Mouse (Mus musculus) midbrain, embryonic 11.5 days (tissue): ENCODE data around the gene Lifr. TPM values are rescaled to one million over a fixed set of nuclear protein-coding genes. Genes with fewer than 3 reads are reported as not detected.

Source experiments
- ATAC-seq: fragments of 200-750 bp; cut with Nextera tagmentation; 2 replicates; pipeline ENCODE4 v1.8.0; 2017; ENCODE audit warnings: moderate TSS enrichment, moderate library complexity; ENCODE audit not compliant: low FRiP score
- DNase-seq: peaks from one replicate; pipeline ENCODE4 v3.0.0; 2015; ENCODE audit warnings: low spot score; ENCODE audit errors: missing footprints
- H3K27ac ChIP-seq: fragments of 300-500 bp; sonication (generic); 2 replicates; pipeline ENCODE4 v1.5.1; 2014; ENCODE audit warnings: low read depth, low read length
- H3K27me3 ChIP-seq: fragments of 300-500 bp; sonication (generic); 2 replicates; pipeline ENCODE4 v1.6.1; 2014; ENCODE audit warnings: mild to moderate bottlenecking, low read length, moderate library complexity, mixed read lengths; ENCODE audit not compliant: control insufficient read depth, insufficient read depth
- H3K36me3 ChIP-seq: fragments of 300-500 bp; sonication (generic); 2 replicates; pipeline ENCODE4 v1.6.1; 2014; ENCODE audit warnings: mild to moderate bottlenecking, low read length, moderate library complexity, mixed read lengths; ENCODE audit not compliant: control insufficient read depth, insufficient read depth
- H3K4me1 ChIP-seq: fragments of 300-500 bp; sonication (generic); 2 replicates; pipeline ENCODE4 v1.6.1; 2014; ENCODE audit warnings: low read length; ENCODE audit not compliant: control insufficient read depth, insufficient read depth
- H3K4me2 ChIP-seq: fragments of 300-500 bp; sonication (generic); 2 replicates; pipeline ENCODE4 v1.6.1; 2014; ENCODE audit warnings: mild to moderate bottlenecking, moderate library complexity
- H3K4me3 ChIP-seq: fragments of 300-500 bp; sonication (generic); 2 replicates; pipeline ENCODE4 v1.5.1; 2014; ENCODE audit warnings: low read depth, low read length
- H3K9ac ChIP-seq: fragments of 300-500 bp; sonication (generic); 2 replicates; pipeline ENCODE4 v1.6.1; 2014; ENCODE audit warnings: low read length
- H3K9me3 ChIP-seq: fragments of 300-500 bp; sonication (generic); 2 replicates; pipeline ENCODE4 v1.6.1; 2016; ENCODE audit warnings: low read length; ENCODE audit not compliant: control insufficient read depth
- WGBS: fragments of 180-500 bp; shearing (Covaris S2); extraction: QIAGEN DNeasy Blood & Tissue Kit; methylation state at CpG from one replicate; pipeline ENCODE4 v1.1.7; 2014; 5-methylcytosine and 5-hydroxymethylcytosine counted together
- polyA plus RNA-seq: library from polyadenylated mRNA; unstranded; fragments of >200 nt; fragmentation: Nextera tagmentation; extraction: Ambion mirVana; gene quantifications from 2 replicates; pipeline ENCODE4 v1.2.1, GENCODE M21; 2014

Gene Lifr
- polyA plus RNA-seq, 1 experiment from 2014 or later: 16.5 TPM

DNA sequence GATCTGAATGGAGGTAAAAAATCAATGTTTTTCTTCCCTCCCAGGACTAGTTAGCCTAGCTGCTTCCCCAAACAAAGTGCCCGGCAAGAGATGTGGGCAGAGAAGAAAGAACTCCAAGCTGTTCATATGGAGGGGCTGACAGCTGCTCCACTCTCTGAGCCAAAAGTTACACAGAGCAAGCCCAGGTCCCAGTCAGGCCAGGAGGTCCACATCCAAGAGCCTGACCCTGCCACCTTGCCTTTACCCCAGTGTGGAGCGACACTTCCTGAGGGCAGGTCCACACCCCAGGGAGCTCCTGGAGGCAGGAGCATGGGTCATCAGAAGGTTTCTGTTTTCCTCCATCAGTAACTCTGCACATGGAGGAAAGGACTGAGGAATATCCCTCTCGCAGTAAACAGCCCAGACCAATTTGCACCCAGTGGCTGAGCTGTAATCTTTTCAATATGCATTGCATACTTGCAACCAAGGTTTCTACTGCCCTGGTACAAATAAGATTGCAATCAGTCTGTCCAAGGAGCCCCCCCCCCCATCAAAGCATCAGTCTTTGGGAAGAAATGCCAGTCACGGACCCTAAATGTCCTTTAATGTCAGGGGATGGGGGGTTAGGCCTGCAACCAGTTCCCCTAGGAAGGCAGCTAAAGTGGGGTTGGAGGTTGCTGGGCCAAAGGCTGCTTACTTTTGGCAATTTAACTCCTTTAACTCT lies 28.3 kb upstream of the Lifr start:
- no peak overlapping the region for H3K4me2 ChIP-seq
- no peaks in the 10 kb centered on the region for H3K9me3 ChIP-seq
- no peak overlapping the region for H3K9ac ChIP-seq
- no peaks in the 10 kb centered on the region for H3K27me3 ChIP-seq
- H3K36me3 ChIP-seq: no peaks in the 10 kb centered on the region
- DNase-seq: no peak
- 33% methylated on average over 4 of the region's 4 CpGs for WGBS
- H3K4me1 ChIP-seq: peaks cover 3% of the 10 kb centered on the region; the same call in 1 of the 2 replicates
- no peak overlapping the region for H3K4me3 ChIP-seq
- no peak for ATAC-seq
- H3K27ac ChIP-seq: no peak overlapping the region

DNA sequence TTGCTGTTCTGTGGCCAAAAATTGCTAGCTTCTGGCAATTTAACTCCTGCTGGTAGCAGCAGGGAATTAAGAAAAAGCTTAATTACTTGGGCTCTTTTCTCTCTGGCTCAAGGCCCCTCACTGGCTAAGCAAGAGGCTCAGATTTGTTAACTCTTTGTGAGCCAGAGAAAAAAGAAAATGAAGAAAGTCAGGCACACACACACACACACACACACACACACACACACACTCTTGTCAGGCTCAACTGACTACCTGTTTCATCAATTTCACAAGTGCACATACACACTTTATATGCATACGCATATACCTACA lies 27.8 kb upstream of the Lifr start:
- Histone ChIP-seq H3K4me2 (no peak overlapping the region), H3K27me3 (no peaks in the 10 kb centered on the region), H3K27ac (no peak overlapping the region), H3K9me3 (no peaks in the 10 kb centered on the region), H3K9ac (no peak overlapping the region), H3K36me3 (no peaks in the 10 kb centered on the region), H3K4me3 (no peak overlapping the region), H3K4me1 (peaks cover 3% of the 10 kb centered on the region; the same call in 1 of the 2 replicates)
- ATAC-seq: no peak
- no peak for DNase-seq
- 97% methylated on average over 1 of the region's 1 CpGs for WGBS

DNA sequence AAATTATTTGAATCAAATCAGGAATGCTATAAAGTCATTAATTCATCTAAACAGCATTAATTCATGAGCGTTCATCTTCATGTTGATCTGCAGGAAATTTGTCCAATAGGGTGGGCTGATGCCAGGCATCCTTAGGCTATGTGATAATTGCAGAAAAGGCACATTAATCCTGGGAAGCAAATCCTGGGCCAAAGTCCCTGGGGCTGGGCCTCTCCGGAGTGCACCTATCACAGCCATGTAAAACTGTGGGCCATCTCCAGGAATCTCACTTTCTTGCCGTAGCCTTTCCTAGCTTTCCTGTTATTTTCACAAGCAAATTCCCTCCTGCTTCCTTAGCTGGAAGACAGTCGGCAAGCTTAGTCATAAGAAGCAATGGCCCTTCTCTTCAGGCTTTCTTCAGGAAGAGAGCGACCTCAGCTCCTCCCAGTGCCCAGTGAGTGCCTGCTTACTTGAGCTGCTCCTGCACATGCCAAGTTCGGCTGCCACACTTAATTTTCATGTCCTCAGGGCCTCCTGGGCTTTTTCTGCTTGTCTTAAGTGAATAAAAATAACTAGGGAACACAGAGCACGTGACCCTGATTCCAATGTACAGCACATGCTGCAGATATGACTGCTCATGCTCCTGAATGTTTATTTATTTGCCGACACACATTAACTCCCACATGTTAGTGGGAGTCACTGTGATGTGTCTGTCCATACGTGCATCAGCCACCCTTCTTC lies 26.7 kb upstream of the Lifr start:
- Histone ChIP-seq H3K27me3 (no peaks in the 10 kb centered on the region), H3K9ac (no peak overlapping the region), H3K4me2 (no peak overlapping the region), H3K4me1 (peaks cover 3% of the 10 kb centered on the region; the same call in 1 of the 2 replicates), H3K9me3 (no peaks in the 10 kb centered on the region), H3K27ac (no peak overlapping the region), H3K36me3 (no peaks in the 10 kb centered on the region), H3K4me3 (no peak overlapping the region)
- DNase-seq (no peak), ATAC-seq (no peak)
- WGBS: 78% methylated on average over 9 of the region's 9 CpGs

DNA sequence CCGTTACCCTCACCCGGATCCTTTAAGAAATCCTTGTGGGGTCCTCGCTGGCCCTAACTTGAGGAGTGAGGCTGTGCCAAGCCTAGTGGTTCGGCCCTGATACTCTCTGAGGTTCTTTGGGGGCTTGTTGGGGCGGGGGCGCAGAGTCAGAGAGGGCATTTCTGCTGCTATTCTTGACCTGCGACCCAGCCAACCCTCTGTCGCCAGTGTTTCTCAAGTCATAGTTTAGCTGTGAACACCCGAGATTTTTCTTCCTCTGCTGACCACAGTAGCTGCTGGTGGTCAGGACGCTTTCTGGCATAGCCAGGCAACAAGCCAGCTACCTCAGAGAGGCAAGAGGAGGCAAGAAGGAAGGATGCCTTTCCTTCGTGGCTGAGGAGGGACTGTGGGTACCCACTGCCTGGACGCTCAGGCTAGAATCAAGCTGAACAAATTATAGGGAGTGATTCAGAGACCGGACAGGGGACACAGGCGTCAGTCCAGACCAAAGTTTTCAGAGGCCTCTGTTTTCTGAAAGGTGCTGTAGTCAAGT lies 25.4 kb upstream of the Lifr start:
- Histone ChIP-seq H3K27me3 (no peaks in the 10 kb centered on the region), H3K9ac (no peak overlapping the region), H3K4me1 (peaks cover 3% of the 10 kb centered on the region; the same call in 1 of the 2 replicates), H3K36me3 (no peaks in the 10 kb centered on the region), H3K4me3 (no peak overlapping the region), H3K4me2 (no peak overlapping the region), H3K9me3 (no peaks in the 10 kb centered on the region), H3K27ac (no peak overlapping the region)
- WGBS: 88% methylated on average over 14 of the region's 14 CpGs
- DNase-seq (no peak), ATAC-seq (no peak)

DNA sequence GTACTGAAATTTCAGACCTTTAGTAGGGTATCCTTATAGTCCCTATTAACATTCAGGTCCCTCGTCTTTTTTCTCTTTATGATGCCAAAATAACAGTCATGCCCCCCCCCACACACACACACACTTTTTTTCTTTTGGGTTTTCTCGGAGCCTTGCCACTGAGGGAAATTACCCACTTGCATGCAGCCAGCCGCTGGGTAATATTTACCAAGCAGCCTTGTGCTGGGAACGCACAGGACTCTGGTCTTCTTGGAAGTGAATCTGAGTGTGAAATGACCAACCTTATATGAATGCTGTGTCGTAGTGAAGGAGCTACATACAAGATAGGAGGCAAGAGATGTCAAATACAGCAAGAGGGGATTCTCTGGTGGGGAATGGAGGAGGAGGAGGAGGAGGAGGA lies 24.8 kb upstream of the Lifr start:
- Histone ChIP-seq H3K9ac (no peak overlapping the region), H3K9me3 (no peaks in the 10 kb centered on the region), H3K4me3 (no peak overlapping the region), H3K27ac (no peak overlapping the region), H3K27me3 (no peaks in the 10 kb centered on the region), H3K4me1 (peaks cover 3% of the 10 kb centered on the region; the same call in 1 of the 2 replicates), H3K4me2 (no peak overlapping the region), H3K36me3 (no peaks in the 10 kb centered on the region)
- 86% methylated on average over 5 of the region's 5 CpGs for WGBS
- ATAC-seq (no peak), DNase-seq (no peak)

GRCm38 (mm10) chr15:7066752-7067151 lies 23.7 kb upstream of the Lifr start:
- Histone ChIP-seq H3K4me3 (no peak overlapping the region), H3K9ac (no peak overlapping the region), H3K4me2 (no peak overlapping the region), H3K27me3 (no peaks in the 10 kb centered on the region), H3K36me3 (no peaks in the 10 kb centered on the region), H3K9me3 (no peaks in the 10 kb centered on the region), H3K4me1 (peaks cover 3% of the 10 kb centered on the region; the same call in 1 of the 2 replicates), H3K27ac (no peak overlapping the region)
- ATAC-seq: no peak
- WGBS: 91% methylated on average over 3 of the region's 3 CpGs
- DNase-seq: peak; percentile 19

DNA sequence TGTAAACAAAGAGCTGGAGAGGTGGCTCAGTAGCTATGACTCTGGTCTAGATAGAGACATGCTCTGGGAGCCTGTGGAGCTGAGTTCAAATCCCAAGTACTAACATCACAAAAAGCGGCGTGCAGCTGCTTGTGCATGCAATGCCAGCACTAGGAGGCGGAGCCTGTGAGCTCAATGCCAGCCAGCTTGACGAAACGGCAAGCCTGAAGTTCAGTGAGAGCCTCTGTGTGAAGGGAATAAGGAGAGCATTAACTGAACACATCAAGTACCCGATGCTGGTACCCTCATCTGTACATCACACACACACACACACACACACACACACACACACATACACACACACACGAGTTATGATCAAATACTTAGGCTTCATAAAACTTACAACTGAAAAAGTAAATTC lies 21.0 kb upstream of the Lifr start:
- H3K27ac ChIP-seq: no peak overlapping the region
- no peaks in the 10 kb centered on the region for H3K27me3 ChIP-seq
- ATAC-seq: no peak
- no peaks in the 10 kb centered on the region; the same call in 1 of the 2 replicates for H3K4me1 ChIP-seq
- H3K4me3 ChIP-seq: no peak overlapping the region
- WGBS: 69% methylated on average over 7 of the region's 7 CpGs
- H3K9me3 ChIP-seq: no peaks in the 10 kb centered on the region
- H3K9ac ChIP-seq: no peak overlapping the region
- H3K4me2 ChIP-seq: no peak overlapping the region
- no peak for DNase-seq
- H3K36me3 ChIP-seq: no peaks in the 10 kb centered on the region

DNA sequence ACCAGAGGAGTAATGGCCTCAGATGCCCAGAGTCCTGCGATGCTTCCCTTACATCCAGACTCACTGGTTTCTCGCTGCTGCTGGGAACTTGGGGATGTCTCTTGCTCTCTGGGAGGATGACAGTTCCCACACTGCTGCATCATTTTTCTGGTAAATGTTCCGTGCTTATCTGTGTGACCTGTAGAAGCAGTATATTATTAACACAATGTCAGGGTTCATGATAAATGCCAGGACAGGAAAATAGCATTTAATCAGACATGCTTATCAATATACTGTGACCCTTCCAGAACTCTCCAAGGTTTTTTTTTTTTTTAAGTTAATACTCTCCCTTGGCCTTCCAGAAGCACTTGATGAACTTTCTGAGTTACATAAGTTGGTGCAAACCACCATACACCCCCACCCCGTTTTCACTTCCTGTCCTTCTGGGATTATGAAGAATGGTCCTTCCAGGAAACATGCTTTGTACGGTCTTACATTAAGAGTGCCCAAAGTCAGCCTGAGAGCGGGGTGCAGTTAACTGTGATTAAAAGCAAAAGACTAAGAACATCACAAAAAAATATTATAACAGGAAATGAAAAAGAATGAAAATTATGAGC lies 20.1 kb upstream of the Lifr start:
- no peak overlapping the region for H3K4me2 ChIP-seq
- H3K9ac ChIP-seq: no peak overlapping the region
- H3K4me3 ChIP-seq: no peak overlapping the region
- H3K36me3 ChIP-seq: no peaks in the 10 kb centered on the region
- no peak overlapping the region for H3K27ac ChIP-seq
- no peaks in the 10 kb centered on the region for H3K9me3 ChIP-seq
- H3K27me3 ChIP-seq: no peaks in the 10 kb centered on the region
- 83% methylated on average over 6 of the region's 6 CpGs for WGBS
- ATAC-seq (no peak), DNase-seq (no peak)
- peaks cover 2% of the 10 kb centered on the region; the same call in 1 of the 2 replicates for H3K4me1 ChIP-seq

DNA sequence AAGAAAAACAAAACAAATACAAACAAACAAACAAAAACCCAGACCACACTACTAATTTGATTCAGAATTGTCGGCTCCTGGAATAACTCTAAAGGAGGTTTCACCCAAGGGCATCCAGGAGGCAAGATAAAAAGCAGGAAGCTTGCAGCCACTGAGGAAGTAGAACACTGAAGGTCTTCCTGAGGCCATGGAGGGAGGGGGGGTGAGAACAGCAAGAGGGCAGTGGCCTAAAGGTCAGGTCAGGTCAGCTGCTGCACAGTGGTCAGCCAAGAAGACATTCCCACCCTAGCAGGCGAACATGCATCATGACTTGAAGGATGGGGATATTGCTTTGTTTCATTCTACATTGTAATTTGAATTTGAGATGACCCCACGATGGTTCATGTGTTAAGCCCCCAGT lies 17.1 kb upstream of the Lifr start:
- no peak overlapping the region for H3K27ac ChIP-seq
- ATAC-seq (no peak), DNase-seq (peak; percentile 37)
- H3K9ac ChIP-seq: no peak overlapping the region
- no peak overlapping the region for H3K4me3 ChIP-seq
- peaks cover 14% of the 10 kb centered on the region for H3K4me1 ChIP-seq
- H3K27me3 ChIP-seq: no peaks in the 10 kb centered on the region
- H3K9me3 ChIP-seq: no peaks in the 10 kb centered on the region
- whole genome bisulfite sequencing: 68% methylated on average over 3 of the region's 3 CpGs
- H3K36me3 ChIP-seq: no peaks in the 10 kb centered on the region
- no peak overlapping the region for H3K4me2 ChIP-seq
